Comparison of ENCODE assay signal across 7 mouse cellular contexts in genomic region chr11:70646259-70646555, GRCm38 (mm10). TPM values are rescaled to one million over a fixed set of nuclear protein-coding genes. Genes with fewer than 3 reads are reported as not detected.
DNase-seq lines count a peak whose midpoint lies in the region; ATAC-seq and TF ChIP-seq lines count a peak whose summit lies in the region.

No protein-coding gene starts in this region.

- peak overlapping the region; percentile 90 for H3K27ac ChIP-seq in spleen, adult 2 months (ENCODE audit: insufficient read depth, low read length)
- H3K27ac ChIP-seq in forebrain, embryonic 11.5 days (ENCODE audit: low read depth, low read length): peak overlapping the region; percentile 77
- peak overlapping the region; percentile 89 for H3K27ac ChIP-seq in kidney, postnatal 0 days
- peak overlapping the region; percentile 91 for H3K27ac ChIP-seq in neural tube, embryonic 13.5 days (replicated peaks)

- peaks cover 20% of the 10 kb centered on the region; the same call in 1 of the 2 replicates for H3K4me1 ChIP-seq in spleen, adult 2 months (ENCODE audit: control insufficient read depth, insufficient read depth, insufficient read length)
- peaks cover 19% of the 10 kb centered on the region; the same call in 1 of the 2 replicates for H3K4me1 ChIP-seq in forebrain, embryonic 11.5 days (replicated peaks; ENCODE audit: control insufficient read depth, insufficient read depth, low read length)
- H3K4me1 ChIP-seq in kidney, postnatal 0 days (replicated peaks; ENCODE audit: insufficient read depth, low read length): peaks cover 8% of the 10 kb centered on the region; the same call in 1 of the 2 replicates
- H3K4me1 ChIP-seq in neural tube, embryonic 13.5 days (replicated peaks): peaks cover 42% of the 10 kb centered on the region

- TF ChIP-seq CTCF in spleen, adult 2 months (IDR thresholded peaks at IDR 0.05; ENCODE audit: extremely low read depth, insufficient read depth, insufficient read length, insufficient replicate concordance): no peak
- TF ChIP-seq CTCF in kidney, postnatal 0 days (IDR thresholded peaks at IDR 0.05; ENCODE audit: low read depth): no peak

- H3K4me2 ChIP-seq in forebrain, embryonic 11.5 days (ENCODE audit: low read depth, low read length, severe bottlenecking): peak overlapping the region; percentile 87
- peak overlapping the region; percentile 75 for H3K4me2 ChIP-seq in kidney, postnatal 0 days (ENCODE audit: low read length)
- peak overlapping the region; percentile 100 for H3K4me2 ChIP-seq in neural tube, embryonic 13.5 days

- WGBS in spleen, adult 2 months: 26% methylated on average over 3 of the region's 3 CpGs
- WGBS in forebrain, embryonic 11.5 days: 19% methylated on average over 3 of the region's 3 CpGs
- 7% methylated on average over 3 of the region's 3 CpGs for WGBS in kidney, postnatal 0 days
- WGBS in neural tube, embryonic 13.5 days: 16% methylated on average over 3 of the region's 3 CpGs

- peak overlapping the region; percentile 94 for H3K9ac ChIP-seq in forebrain, embryonic 11.5 days (ENCODE audit: low read length)
- H3K9ac ChIP-seq in kidney, postnatal 0 days (ENCODE audit: low read depth, low read length): peak overlapping the region; percentile 84
- peak overlapping the region; percentile 90 for H3K9ac ChIP-seq in neural tube, embryonic 13.5 days

- DNase-seq in spleen, adult 2 months (ENCODE audit: low read depth in 1 of 2, low spot score in 2 of 2): no peak
- DNase-seq in spleen, adult 18-20 months: no peak
- DNase-seq in forebrain, embryonic 11.5 days (ENCODE audit: low spot score): no peak
- no peak for DNase-seq in kidney, postnatal 0 days (ENCODE audit: low spot score)
- DNase-seq in layer of hippocampus, adult 18-20 months (ENCODE audit: low spot score in 2 of 2): no peak
- no peak for DNase-seq in natural killer cell, adult 2 months (ENCODE audit: low spot score in 2 of 2)

- H3K36me3 ChIP-seq in spleen, adult 2 months (ENCODE audit: control insufficient read depth, insufficient read depth, low read length): peaks cover 29% of the 10 kb centered on the region
- H3K36me3 ChIP-seq in forebrain, embryonic 11.5 days (ENCODE audit: control insufficient read depth, insufficient read depth, low read length): peaks cover 22% of the 10 kb centered on the region
- peaks cover 44% of the 10 kb centered on the region for H3K36me3 ChIP-seq in kidney, postnatal 0 days (ENCODE audit: insufficient read depth, low read length)
- peaks cover 59% of the 10 kb centered on the region for H3K36me3 ChIP-seq in neural tube, embryonic 13.5 days

- H3K4me3 ChIP-seq in spleen, adult 2 months (ENCODE audit: extremely low read depth, insufficient read depth, insufficient read length): peak overlapping the region; percentile 79
- peak overlapping the region; percentile 60 for H3K4me3 ChIP-seq in forebrain, embryonic 11.5 days (ENCODE audit: low read depth, low read length)
- peak overlapping the region; percentile 78 for H3K4me3 ChIP-seq in kidney, postnatal 0 days (replicated peaks; ENCODE audit: low read depth, low read length)
- peak overlapping the region; percentile 87 for H3K4me3 ChIP-seq in neural tube, embryonic 13.5 days

- no peaks in the 10 kb centered on the region for H3K27me3 ChIP-seq in spleen, adult 2 months (ENCODE audit: control insufficient read depth, insufficient read depth, low read length)
- no peaks in the 10 kb centered on the region for H3K27me3 ChIP-seq in forebrain, embryonic 11.5 days (ENCODE audit: control insufficient read depth, insufficient read depth, low read length)
- H3K27me3 ChIP-seq in kidney, postnatal 0 days (ENCODE audit: insufficient read depth, low read length): no peaks in the 10 kb centered on the region
- no peaks in the 10 kb centered on the region for H3K27me3 ChIP-seq in neural tube, embryonic 13.5 days

- H3K9me3 ChIP-seq in forebrain, embryonic 11.5 days (ENCODE audit: control insufficient read depth, low read length): no peaks in the 10 kb centered on the region
- no peaks in the 10 kb centered on the region for H3K9me3 ChIP-seq in kidney, postnatal 0 days (replicated peaks; ENCODE audit: low read length)
- H3K9me3 ChIP-seq in neural tube, embryonic 13.5 days: no peaks in the 10 kb centered on the region

- no peak for ATAC-seq in forebrain, embryonic 11.5 days (replicated peaks; ENCODE audit: low FRiP score)
- peak; percentile 2 for ATAC-seq in kidney, postnatal 0 days (replicated peaks; ENCODE audit: low FRiP score, low read depth)
- no peak for ATAC-seq in neural tube, embryonic 13.5 days (ENCODE audit: low read depth)

- no peak for TF ChIP-seq POLR2A in spleen, adult 2 months (IDR thresholded peaks at IDR 0.05; ENCODE audit: low read depth, low read length)

RNA-seq across cellular contexts. Expression of gene Rnf167, which starts 0.8 kb away (rescaled TPM):
- polyA plus RNA-seq in spleen, adult 2 months (2012; rRNA removed): 137 and 158 TPM in 2 replicates
- polyA plus RNA-seq in forebrain, embryonic 11.5 days (2014; fragmentation: Nextera tagmentation; extraction: Ambion mirVana): 88.0 and 90.0 TPM in 2 replicates
- 109 and 113 TPM in 2 replicates for polyA plus RNA-seq in kidney, postnatal 0 days (2015; fragmentation: Nextera tagmentation; extraction: Ambion mirVana)
- 101 and 106 TPM in 2 replicates for polyA plus RNA-seq in neural tube, embryonic 13.5 days (2015; fragmentation: Nextera tagmentation; extraction: Ambion mirVana)
- 10 to 100 TPM; 88.7 to 91.8 TPM for total RNA-seq in layer of hippocampus, adult 18-20 months (2021)

RNA-seq across cellular contexts. Expression of gene Slc25a11, which starts 1.1 kb away (rescaled TPM):
- 73.0 and 78.7 TPM in 2 replicates for polyA plus RNA-seq in spleen, adult 2 months (2012; rRNA removed)
- polyA plus RNA-seq in forebrain, embryonic 11.5 days (2014; fragmentation: Nextera tagmentation; extraction: Ambion mirVana): 129 and 137 TPM in 2 replicates
- polyA plus RNA-seq in kidney, postnatal 0 days (2015; fragmentation: Nextera tagmentation; extraction: Ambion mirVana): 227 and 239 TPM in 2 replicates
- polyA plus RNA-seq in neural tube, embryonic 13.5 days (2015; fragmentation: Nextera tagmentation; extraction: Ambion mirVana): 150 and 153 TPM in 2 replicates
- total RNA-seq in layer of hippocampus, adult 18-20 months (2021): 100 to 1,000 TPM; 121 to 123 TPM

RNA-seq across cellular contexts. Expression of gene Gp1ba, which starts 7.3 kb away (rescaled TPM):
- 6.8 and 9.3 TPM in 2 replicates for polyA plus RNA-seq in spleen, adult 2 months (2012; rRNA removed)
- 1.1 and 1.3 TPM in 2 replicates for polyA plus RNA-seq in forebrain, embryonic 11.5 days (2014; fragmentation: Nextera tagmentation; extraction: Ambion mirVana)
- 0.16 and 0.19 TPM in 2 replicates for polyA plus RNA-seq in kidney, postnatal 0 days (2015; fragmentation: Nextera tagmentation; extraction: Ambion mirVana)
- polyA plus RNA-seq in neural tube, embryonic 13.5 days (2015; fragmentation: Nextera tagmentation; extraction: Ambion mirVana): 0.14 and 0.45 TPM in 2 replicates
- total RNA-seq in layer of hippocampus, adult 18-20 months (2021): not detected

RNA-seq across cellular contexts. Expression of gene Pfn1, which starts 8.2 kb away (rescaled TPM):
- 2,122 and 3,201 TPM in 2 replicates for polyA plus RNA-seq in spleen, adult 2 months (2012; rRNA removed)
- 1,387 and 1,399 TPM in 2 replicates for polyA plus RNA-seq in forebrain, embryonic 11.5 days (2014; fragmentation: Nextera tagmentation; extraction: Ambion mirVana)
- polyA plus RNA-seq in kidney, postnatal 0 days (2015; fragmentation: Nextera tagmentation; extraction: Ambion mirVana): 1,513 and 1,569 TPM in 2 replicates
- polyA plus RNA-seq in neural tube, embryonic 13.5 days (2015; fragmentation: Nextera tagmentation; extraction: Ambion mirVana): 970 and 979 TPM in 2 replicates
- 100 to 1,000 TPM; 326 to 341 TPM for total RNA-seq in layer of hippocampus, adult 18-20 months (2021)

RNA-seq across cellular contexts. Expression of gene Eno3, which starts 10.8 kb away (rescaled TPM):
- 15.3 and 20.0 TPM in 2 replicates for polyA plus RNA-seq in spleen, adult 2 months (2012; rRNA removed)
- 16.6 and 17.4 TPM in 2 replicates for polyA plus RNA-seq in forebrain, embryonic 11.5 days (2014; fragmentation: Nextera tagmentation; extraction: Ambion mirVana)
- polyA plus RNA-seq in kidney, postnatal 0 days (2015; fragmentation: Nextera tagmentation; extraction: Ambion mirVana): 9.7 and 10.0 TPM in 2 replicates
- 9.4 and 14.9 TPM in 2 replicates for polyA plus RNA-seq in neural tube, embryonic 13.5 days (2015; fragmentation: Nextera tagmentation; extraction: Ambion mirVana)
- total RNA-seq in layer of hippocampus, adult 18-20 months (2021): 1 to 10 TPM; 6.0 to 9.9 TPM
